Mouse (Mus musculus) brain, adult 10 weeks (tissue): ENCODE results near the gene Piwil4. TPM values are rescaled to one million over a fixed set of nuclear protein-coding genes. Genes with fewer than 3 reads are reported as not detected.

Source experiments
- polyA plus RNA-seq: library from polyadenylated mRNA; stranded (reverse); fragments of 350-450 nt; fragmentation: Illumina TruSeq; extraction: RNeasy Lipid Tissue Mini Kit (QIAGEN cat#74804); gene quantifications from one replicate; pipeline ENCODE4 v1.2.3, GENCODE M21; 2015; ENCODE audit warnings: low read depth, low replicate concordance

The Piwil4 gene
- polyA plus RNA-seq = not detected

GRCm38 (mm10) chr9:14740151-14740924, at the start of gene Piwil4:
Gene Piwil4, minus strand, starts transcription at chr9:14740733.

GRCm38 (mm10) chr9:14784039-14785002, 43.8 kb upstream of the Piwil4 start, which contains the start of the genes Mre11a and Ankrd49:
Gene Mre11a, plus strand, starts transcription at chr9:14784654.
Gene Ankrd49, minus strand, starts transcription at chr9:14784856.

GRCm38 (mm10) chr9:14770803-14771471, 30.4 kb upstream of the Piwil4 start, which contains the start of gene 1700012B09Rik:
Gene 1700012B09Rik, minus strand, starts transcription at chr9:14771030.

GRCm38 (mm10) chr9:14752001-14752522, 11.5 kb upstream of the Piwil4 start, which contains the start of gene Fut4:
Gene Fut4, minus strand, starts transcription at chr9:14752393.

Other genes with a start within 250 kb of the Piwil4 start
- 1.2 TPM for gene Kdm4d, start 240.3 kb downstream of the Piwil4 start, polyA plus RNA-seq
- gene Cwc15, start 240.1 kb downstream of the Piwil4 start, polyA plus RNA-seq = 149 TPM
- 17.9 TPM for gene Amotl1, start 95.7 kb downstream of the Piwil4 start, polyA plus RNA-seq
- gene Fut4, start 11.7 kb upstream of the Piwil4 start, polyA plus RNA-seq = 0.34 TPM
- 3.5 TPM for gene 1700012B09Rik, start 30.3 kb upstream of the Piwil4 start, polyA plus RNA-seq
- gene Mre11a, start 43.9 kb upstream of the Piwil4 start, polyA plus RNA-seq = 8.0 TPM
- 18.3 TPM for gene Ankrd49, start 44.1 kb upstream of the Piwil4 start, polyA plus RNA-seq
- gene Gpr83, start 119.5 kb upstream of the Piwil4 start, polyA plus RNA-seq = 18.9 TPM
- not detected for gene Izumo1r, start 163.2 kb upstream of the Piwil4 start, polyA plus RNA-seq